Mouse (Mus musculus) heart, postnatal 0 days (tissue): ENCODE results near the gene Aspa. TPM values are rescaled to one million over a fixed set of nuclear protein-coding genes. Genes with fewer than 3 reads are reported as not detected.

Source experiments
- ATAC-seq: fragments of 200-750 bp; cut with Nextera tagmentation; 2 replicates; pipeline ENCODE4 v1.8.0; 2017; ENCODE audit warnings: low read depth, moderate number of reproducible peaks, moderate library complexity; ENCODE audit not compliant: insufficient read depth
- DNase-seq: peaks from one replicate; pipeline ENCODE4 v3.0.0-alpha.2; 2016; ENCODE audit warnings: low spot score
- H3K27ac ChIP-seq: fragments of 300-500 bp; sonication (generic); 2 replicates; pipeline ENCODE4 v1.5.1; 2014; ENCODE audit warnings: low read depth, mild to moderate bottlenecking
- H3K27me3 ChIP-seq: fragments of 300-500 bp; sonication (generic); 2 replicates; pipeline ENCODE4 v1.6.1; 2014; ENCODE audit warnings: low read length, mixed read lengths; ENCODE audit not compliant: control insufficient read depth, insufficient read depth
- H3K36me3 ChIP-seq: fragments of 300-500 bp; sonication (generic); replicated peaks from 2 replicates; pipeline ENCODE4 v1.6.1; 2014; ENCODE audit warnings: low read length, mixed read lengths; ENCODE audit not compliant: control insufficient read depth, insufficient read depth
- H3K4me1 ChIP-seq: fragments of 300-500 bp; sonication (generic); 2 replicates; pipeline ENCODE4 v1.6.1; 2014; ENCODE audit warnings: antibody characterized with exemption; ENCODE audit not compliant: control insufficient read depth, insufficient read depth
- H3K4me2 ChIP-seq: fragments of 300-500 bp; sonication (generic); 2 replicates; pipeline ENCODE4 v1.6.1; 2014; ENCODE audit warnings: low read depth, mild to moderate bottlenecking, low read length, moderate library complexity
- H3K4me3 ChIP-seq: fragments of 300-500 bp; sonication (generic); 2 replicates; pipeline ENCODE4 v1.5.1; 2014; ENCODE audit warnings: low read depth, low read length
- H3K9ac ChIP-seq: fragments of 300-500 bp; sonication (generic); replicated peaks from 2 replicates; pipeline ENCODE4 v1.6.1; 2014; ENCODE audit warnings: low read depth, low read length, mixed read lengths
- H3K9me3 ChIP-seq: fragments of 300-500 bp; sonication (generic); replicated peaks from 2 replicates; pipeline ENCODE4 v1.6.1; 2016; ENCODE audit warnings: low read length; ENCODE audit not compliant: control insufficient read depth
- CTCF ChIP-seq: IDR thresholded peaks from 2 replicates; pipeline ENCODE4 v1.5.1; 2016; ENCODE audit warnings: antibody characterized with exemption, control low read depth, low read depth
- EP300 ChIP-seq: IDR thresholded peaks from 2 replicates; pipeline ENCODE4 v1.6.1; 2016; ENCODE audit warnings: antibody characterized with exemption, low read depth
- WGBS: fragments of 180-500 bp; shearing (Covaris S2); extraction: QIAGEN DNeasy Blood & Tissue Kit; methylation state at CpG from one replicate; pipeline ENCODE4 v1.1.7; 2014; 5-methylcytosine and 5-hydroxymethylcytosine counted together
- polyA plus RNA-seq: library from polyadenylated mRNA; unstranded; fragments of >200 nt; fragmentation: Nextera tagmentation; extraction: Ambion mirVana; gene quantifications from 2 replicates; pipeline ENCODE4 v1.2.1, GENCODE M21; 2015
- total RNA-seq: library from RNA; depleted of rRNA; stranded (reverse); fragments of >200 nt; gene quantifications from 2 replicates; pipeline ENCODE4 v1.2.3, GENCODE M21; 2014; ENCODE audit warnings: low replicate concordance; rRNA removed

Aspa gene
- not detected in 2 replicates for total RNA-seq
- polyA plus RNA-seq, result 0.23 and 0.37 TPM in 2 replicates

GRCm38 (mm10) chr11:73329442-73329841, at the start of gene Aspa, which contains the start of the genes Gm49340 and Spata22:
TSS of gene Aspa (minus strand) at chr11:73329596.
TSS of gene Gm49340 (plus strand) at chr11:73329741.
TSS of gene Spata22 (plus strand) at chr11:73329741.
- 72% methylated on average over 27 of the region's 27 CpGs for WGBS
- Histone ChIP-seq H3K9me3 (no peaks in the 10 kb centered on the region), H3K27me3 (no peaks in the 10 kb centered on the region), H3K4me1 (no peaks in the 10 kb centered on the region), H3K27ac (no peak within 1 kb of the TSS), H3K9ac (no peak within 1 kb of the TSS), H3K4me2 (no peak within 1 kb of the TSS), H3K4me3 (no peak within 1 kb of the TSS), H3K36me3 (no peaks in the 10 kb centered on the region)
- no peak for ATAC-seq
- no peak for TF ChIP-seq CTCF
- TF ChIP-seq EP300, result no peak
- DNase-seq, result no peak

GRCm38 (mm10) chr11:73370946-73371345, 41.5 kb upstream of the Aspa start, which contains the start of gene Olfr376:
TSS of gene Olfr376 (plus strand) at chr11:73371246.
- no peaks in the 10 kb centered on the region for H3K9me3 ChIP-seq
- no peak within 1 kb of the TSS for H3K4me2 ChIP-seq
- no peak within 1 kb of the TSS for H3K27ac ChIP-seq
- H3K4me3 ChIP-seq, result no peak within 1 kb of the TSS
- DNase-seq, result no peak
- TF ChIP-seq CTCF (no peak), EP300 (no peak)
- WGBS, result 57% methylated on average over 2 of the region's 2 CpGs
- H3K4me1 ChIP-seq, result no peaks in the 10 kb centered on the region
- H3K27me3 ChIP-seq, result no peaks in the 10 kb centered on the region
- H3K36me3 ChIP-seq, result no peaks in the 10 kb centered on the region
- ATAC-seq, result no peak
- no peak within 1 kb of the TSS for H3K9ac ChIP-seq

GRCm38 (mm10) chr11:73350483-73350882, 21.1 kb upstream of the Aspa start, which contains the start of gene Olfr20:
TSS of gene Olfr20 (plus strand) at chr11:73350783.
- Histone ChIP-seq H3K4me1 (no peaks in the 10 kb centered on the region), H3K4me3 (no peak within 1 kb of the TSS), H3K27me3 (no peaks in the 10 kb centered on the region), H3K4me2 (no peak within 1 kb of the TSS), H3K27ac (no peak within 1 kb of the TSS), H3K36me3 (no peaks in the 10 kb centered on the region), H3K9me3 (no peaks in the 10 kb centered on the region), H3K9ac (no peak within 1 kb of the TSS)
- TF ChIP-seq CTCF (no peak), EP300 (no peak)
- ATAC-seq, result no peak
- no peak for DNase-seq
- WGBS, result 32% methylated on average over 3 of the region's 3 CpGs

GRCm38 (mm10) chr11:73336919-73337318, 7.5 kb upstream of the Aspa start:
- WGBS, result 60% methylated on average over 4 of the region's 4 CpGs
- DNase-seq (no peak), ATAC-seq (no peak)
- no peak overlapping the region for H3K27ac ChIP-seq
- H3K9me3 ChIP-seq, result no peaks in the 10 kb centered on the region
- H3K4me1 ChIP-seq, result no peaks in the 10 kb centered on the region
- no peak overlapping the region for H3K4me3 ChIP-seq
- no peak overlapping the region for H3K9ac ChIP-seq
- H3K27me3 ChIP-seq, result no peaks in the 10 kb centered on the region
- H3K4me2 ChIP-seq, result no peak overlapping the region
- H3K36me3 ChIP-seq, result no peaks in the 10 kb centered on the region
- TF ChIP-seq EP300, result no peak
- TF ChIP-seq CTCF, result no peak

GRCm38 (mm10) chr11:73333357-73333756, 4.0 kb upstream of the Aspa start:
- Histone ChIP-seq H3K9ac (no peak overlapping the region), H3K36me3 (no peaks in the 10 kb centered on the region), H3K9me3 (no peaks in the 10 kb centered on the region), H3K4me1 (no peaks in the 10 kb centered on the region), H3K27me3 (no peaks in the 10 kb centered on the region), H3K4me3 (no peak overlapping the region), H3K27ac (no peak overlapping the region), H3K4me2 (no peak overlapping the region)
- ATAC-seq (no peak), DNase-seq (no peak)
- TF ChIP-seq EP300 (no peak), CTCF (no peak)
- WGBS, result 62% methylated on average over 2 of the region's 2 CpGs

- no peaks in the 10 kb centered on the region for H3K36me3 ChIP-seq
- H3K4me3 ChIP-seq, result no peak overlapping the region
- WGBS, result 46% methylated on average over 4 of the region's 4 CpGs
- H3K4me1 ChIP-seq, result no peaks in the 10 kb centered on the region
- no peak overlapping the region for H3K4me2 ChIP-seq
- no peak overlapping the region for H3K9ac ChIP-seq
- no peak for DNase-seq
- TF ChIP-seq EP300, result no peak
- TF ChIP-seq CTCF, result no peak
- H3K9me3 ChIP-seq, result no peaks in the 10 kb centered on the region
- H3K27ac ChIP-seq, result no peak overlapping the region
- ATAC-seq, result no peak
- H3K27me3 ChIP-seq, result no peaks in the 10 kb centered on the region
Observed at GRCm38 (mm10) chr11:73327361-73327760, 2.0 kb downstream of the Aspa start.
